8 mouse cellular contexts compared by ENCODE assay signal in the genomic region with DNA sequence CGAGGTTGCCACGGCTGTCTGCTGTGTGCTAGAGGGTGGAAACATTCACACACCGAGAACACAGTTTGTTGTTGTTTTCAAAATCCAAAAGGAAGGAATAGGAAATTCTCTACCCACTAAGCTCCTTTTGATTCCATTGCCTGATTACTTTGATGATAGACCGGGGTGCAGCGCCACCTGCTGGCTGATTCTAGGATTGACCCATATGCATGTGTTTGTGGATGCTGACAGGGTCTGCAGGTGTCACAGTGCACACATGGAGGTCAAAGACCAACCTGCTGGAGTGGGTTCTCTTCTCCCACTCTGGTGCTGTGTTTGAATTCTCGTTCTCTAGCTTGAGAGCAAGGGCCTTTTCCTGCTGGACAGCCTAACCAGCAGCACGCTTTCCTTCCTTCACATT. TPM values are rescaled to one million over a fixed set of nuclear protein-coding genes. Genes with fewer than 3 reads are reported as not detected.
DNase-seq lines count a peak whose midpoint lies in the region; ATAC-seq lines count a peak whose summit lies in the region.

No protein-coding gene starts in this region.

- peak; percentile 72 to 93 for DNase-seq in adrenal gland, adult (ENCODE audit: inconsistent age in 2 of 2, low spot score in 1 of 2)
- DNase-seq in gastrocnemius, postnatal 36 days, result peak; percentile 65 to 82
- peak; percentile 79 to 90 for DNase-seq in kidney, postnatal 25 days
- peak; percentile 76 to 79 for DNase-seq in lung, adult 18-20 months
- peak; percentile 63 for DNase-seq in retina, postnatal 7 days (ENCODE audit: low read depth, low spot score)
- peak; percentile 78 for DNase-seq in urinary bladder, adult 2 months (ENCODE audit: low spot score)

- peak; percentile 81 for ATAC-seq in CD4-positive, CD25-positive, alpha-beta regulatory T cell, adult 4 months
- peak; percentile 90 for ATAC-seq in common myeloid progenitor, adult 5-6 weeks (replicated peaks; ENCODE audit: low read depth, poor library complexity, severe bottlenecking)

- intact Hi-C loops in gastrocnemius, postnatal 36 days (cut with DNase I), result loop anchor here (5.0 kb wide), 1 partner anchor 117 kb away; no protein-coding TSS in a partner anchor

RNA-seq across cellular contexts. Expression of a gene that starts 3.9 kb away (rescaled TPM):
- polyA plus RNA-seq in CD4-positive, CD25-positive, alpha-beta regulatory T cell, adult 4 months (2017; shearing (Covaris generic)), result not detected
- total RNA-seq in common myeloid progenitor, adult 5-6 weeks (2017), result not detected in 2 replicates
- total RNA-seq in gastrocnemius, postnatal 36 days (2021), result not detected
- polyA plus RNA-seq in urinary bladder, adult 2 months (2012; rRNA removed), result 1.3 and 1.4 TPM in 2 replicates

RNA-seq across cellular contexts. Expression of a gene that starts 12.6 kb away (rescaled TPM):
- polyA plus RNA-seq in CD4-positive, CD25-positive, alpha-beta regulatory T cell, adult 4 months (2017; shearing (Covaris generic)), result 10 to 100 TPM; 42.5 to 52.4 TPM
- total RNA-seq in common myeloid progenitor, adult 5-6 weeks (2017), result 55.7 and 59.3 TPM in 2 replicates
- 1 to 10 TPM; 5.8 to 6.0 TPM for total RNA-seq in gastrocnemius, postnatal 36 days (2021)
- 24.2 and 31.7 TPM in 2 replicates for polyA plus RNA-seq in urinary bladder, adult 2 months (2012; rRNA removed)

RNA-seq across cellular contexts. Expression of a gene that starts 48.0 kb away (rescaled TPM):
- polyA plus RNA-seq in CD4-positive, CD25-positive, alpha-beta regulatory T cell, adult 4 months (2017; shearing (Covaris generic)), result 1 to 10 TPM; 1.4 to 1.7 TPM
- total RNA-seq in common myeloid progenitor, adult 5-6 weeks (2017), result 0.05 TPM in 1 of 2 replicates, not detected in the other
- under 1 TPM; 0.23 to 0.37 TPM for total RNA-seq in gastrocnemius, postnatal 36 days (2021)
- polyA plus RNA-seq in urinary bladder, adult 2 months (2012; rRNA removed), result 4.9 and 6.1 TPM in 2 replicates

Comparison
In these comparisons a context has a peak if more than half of its experiments do, and no peak if none do; other contexts are left out.
1. Peak in every context shown above with its lines: DNase-seq and ATAC-seq.